Mouse (Mus musculus): ENCODE data around the gene Clp1.

Gene Clp1

DNA sequence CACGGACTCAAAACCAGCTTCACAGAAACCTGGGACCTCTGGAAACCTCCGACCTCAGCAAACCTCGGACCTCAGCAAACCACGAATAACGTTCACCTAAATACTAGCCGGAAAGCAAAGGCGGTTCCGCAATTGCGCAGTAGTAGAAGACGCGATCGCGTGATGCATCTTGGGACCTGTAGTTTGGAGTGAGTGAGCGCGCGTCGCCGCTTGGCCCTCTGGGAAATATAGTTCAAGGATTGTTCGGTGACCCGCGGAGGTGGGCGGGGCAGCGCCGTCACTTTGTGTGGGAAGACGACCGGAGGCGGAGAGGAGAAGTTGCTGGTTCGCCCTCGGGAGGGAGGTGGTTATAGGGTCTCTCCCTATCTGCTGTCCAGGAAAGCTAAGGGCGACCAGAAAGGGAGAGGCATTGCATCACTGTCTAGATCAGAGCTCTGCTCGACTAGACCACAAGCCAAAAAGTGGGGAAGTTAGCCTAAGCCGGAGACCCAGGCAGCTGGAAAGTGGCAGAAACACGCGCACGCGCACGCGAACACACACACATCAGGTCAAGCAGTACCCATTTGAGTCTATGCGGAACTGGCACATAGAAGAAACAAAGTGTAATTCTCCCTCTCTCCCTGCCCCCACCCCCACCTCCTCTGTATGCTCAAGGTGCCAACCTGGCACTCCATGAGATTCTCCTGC lies at the start of gene Clp1:
TSS of gene Clp1 (minus strand) at position 179 of the 687 bp plus-strand sequence.
- peak; percentile 88 to 94 for DNase-seq (ENCODE audit: low spot score in 2 of 2)

DNA sequence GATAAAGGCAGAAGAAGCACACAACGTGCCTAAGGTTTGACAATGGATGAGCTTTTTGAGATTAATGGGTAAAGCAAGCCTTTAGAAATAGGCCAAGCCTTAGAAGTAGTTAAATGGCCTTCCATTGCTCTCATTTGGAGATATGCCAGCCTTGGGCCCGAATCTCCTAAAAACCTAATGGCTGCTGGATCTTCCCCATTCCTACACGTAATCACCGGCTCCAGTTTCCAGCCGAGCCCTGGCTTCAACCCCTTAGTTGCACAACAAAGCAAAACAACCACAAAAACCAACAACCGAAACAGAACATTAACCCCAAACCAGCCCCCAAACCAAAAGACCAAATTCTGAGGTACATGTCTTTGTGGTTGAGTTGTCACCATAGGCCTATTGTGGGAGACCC lies 48.5 kb upstream of the Clp1 start:
- DNase-seq (ENCODE audit: low spot score in 2 of 2): peak in 1 of 2 experiments; percentile 27

DNA sequence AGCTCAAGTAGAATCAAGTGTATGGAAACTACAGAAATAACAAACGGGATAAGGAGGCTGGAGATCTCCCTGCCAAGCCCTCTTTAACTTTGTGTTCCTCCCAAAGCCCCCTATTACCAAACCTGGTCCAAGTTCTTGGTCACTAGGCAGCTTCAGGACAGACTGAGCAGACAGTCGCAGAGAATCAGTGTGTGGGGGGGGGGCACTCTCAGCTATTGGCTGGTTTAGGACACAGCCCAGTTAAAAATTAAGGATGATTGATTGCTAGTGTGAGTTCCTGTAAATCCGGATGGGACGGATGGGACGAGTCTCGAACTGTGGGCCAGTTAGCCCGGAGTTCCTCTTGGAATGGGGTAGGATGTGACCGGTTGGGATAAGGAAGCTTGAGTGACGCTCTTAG lies 48.1 kb upstream of the Clp1 start, which contains the start of gene Serping1:
TSS of gene Serping1 (minus strand) at position 204 of the 400 bp plus-strand sequence.
- no peak for DNase-seq (ENCODE audit: low spot score in 2 of 2)

GRCm38 (mm10) chr2:84774751-84775150 lies 47.6 kb upstream of the Clp1 start:
- DNase-seq (ENCODE audit: low spot score in 2 of 2): peak; percentile 33 to 85

GRCm38 (mm10) chr2:84773195-84773594 lies 46.0 kb upstream of the Clp1 start:
- DNase-seq (ENCODE audit: low spot score in 2 of 2): no peak

- no peak for DNase-seq (ENCODE audit: low spot score in 2 of 2)
Measured at GRCm38 (mm10) chr2:84772454-84772853, 45.3 kb upstream of the Clp1 start.

GRCm38 (mm10) chr2:84770501-84770900 lies 43.4 kb upstream of the Clp1 start:
- DNase-seq (ENCODE audit: low spot score in 2 of 2): peak in 1 of 2 experiments; percentile 33

DNA sequence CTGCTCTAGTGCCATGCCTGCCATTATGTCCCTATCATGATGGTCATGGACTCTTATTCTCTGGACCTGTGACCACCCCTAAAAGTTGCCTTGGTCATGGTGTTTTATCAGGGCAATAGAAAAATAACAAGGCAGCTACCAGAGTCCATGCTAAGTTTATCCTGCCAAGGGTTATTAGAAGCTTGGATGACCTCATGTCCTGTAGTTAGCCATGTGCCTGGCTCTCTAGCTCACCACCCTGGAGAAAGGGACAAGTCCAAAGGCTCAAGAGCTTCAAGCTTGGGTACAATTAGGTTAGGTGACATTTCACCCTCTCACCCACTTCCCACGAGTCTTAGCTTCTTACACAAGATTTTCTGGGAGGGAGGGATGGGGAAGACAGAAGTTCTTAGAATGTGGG lies 35.7 kb upstream of the Clp1 start:
- DNase-seq (ENCODE audit: low spot score in 2 of 2): no peak

DNA sequence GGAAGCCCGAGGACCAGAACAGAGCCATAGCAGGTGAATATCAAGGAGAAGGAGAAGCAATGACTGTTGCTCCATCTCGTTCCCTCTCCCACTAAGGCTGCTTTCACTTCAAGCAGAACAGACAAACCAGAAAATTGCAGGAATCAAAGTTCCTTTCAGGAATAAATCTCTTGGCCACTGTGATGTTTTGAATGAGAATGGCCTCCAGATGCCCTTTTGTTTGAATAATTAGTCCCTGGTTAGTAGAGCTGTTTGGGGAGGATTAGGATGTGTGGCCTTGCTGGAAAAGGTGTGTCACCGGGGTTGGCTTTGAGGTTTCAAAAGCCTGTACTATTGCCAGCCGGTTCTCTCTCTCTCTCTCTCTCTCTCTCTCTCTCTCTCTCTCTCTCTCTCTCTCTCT lies 35.1 kb upstream of the Clp1 start:
- DNase-seq (ENCODE audit: low spot score in 2 of 2): no peak

GRCm38 (mm10) chr2:84761840-84762239 lies 34.7 kb upstream of the Clp1 start:
- DNase-seq (ENCODE audit: low spot score in 2 of 2): no peak

DNA sequence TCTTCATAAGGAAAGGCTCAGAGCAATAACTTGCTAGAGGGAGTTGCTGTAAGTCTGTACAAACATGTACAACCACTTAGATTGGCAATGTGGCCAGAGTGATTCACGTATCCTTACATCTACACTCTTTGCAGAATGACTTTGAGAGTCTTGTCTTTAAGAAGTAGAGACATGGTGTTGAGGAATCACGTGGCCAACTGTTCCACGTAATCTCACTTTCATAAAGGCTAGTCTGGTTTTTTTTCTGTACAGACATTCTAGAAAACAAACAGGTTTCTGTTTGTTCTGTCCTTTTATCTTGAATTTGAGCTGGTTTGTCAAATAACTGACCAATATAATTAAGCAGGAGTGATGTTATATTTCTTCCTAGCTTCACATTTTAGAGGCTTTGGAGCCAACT lies 34.2 kb upstream of the Clp1 start:
- no peak for DNase-seq (ENCODE audit: low spot score in 2 of 2)

DNA sequence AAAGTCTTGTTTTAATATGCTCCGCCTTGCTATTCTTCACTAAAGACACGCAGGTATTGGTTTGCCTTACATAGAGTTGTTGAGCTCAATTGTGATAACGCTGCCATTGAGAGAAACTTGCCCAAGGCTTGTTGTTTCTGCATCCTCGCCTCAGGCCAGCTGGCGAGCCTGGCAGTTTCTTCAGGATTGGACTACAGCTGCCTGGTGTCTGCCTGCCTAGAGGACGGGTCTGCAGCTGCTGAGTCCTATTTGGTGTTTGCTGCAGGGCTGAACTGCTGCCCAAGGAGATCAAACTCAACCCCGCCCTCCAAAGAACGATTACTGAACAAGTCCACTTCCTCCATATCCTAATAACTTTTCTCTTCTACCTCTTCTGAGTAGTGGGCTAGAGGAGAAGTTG lies 33.6 kb upstream of the Clp1 start:
- no peak for DNase-seq (ENCODE audit: low spot score in 2 of 2)

GRCm38 (mm10) chr2:84758542-84759127 lies 31.5 kb upstream of the Clp1 start:
- DNase-seq (ENCODE audit: low spot score in 2 of 2): no peak

DNA sequence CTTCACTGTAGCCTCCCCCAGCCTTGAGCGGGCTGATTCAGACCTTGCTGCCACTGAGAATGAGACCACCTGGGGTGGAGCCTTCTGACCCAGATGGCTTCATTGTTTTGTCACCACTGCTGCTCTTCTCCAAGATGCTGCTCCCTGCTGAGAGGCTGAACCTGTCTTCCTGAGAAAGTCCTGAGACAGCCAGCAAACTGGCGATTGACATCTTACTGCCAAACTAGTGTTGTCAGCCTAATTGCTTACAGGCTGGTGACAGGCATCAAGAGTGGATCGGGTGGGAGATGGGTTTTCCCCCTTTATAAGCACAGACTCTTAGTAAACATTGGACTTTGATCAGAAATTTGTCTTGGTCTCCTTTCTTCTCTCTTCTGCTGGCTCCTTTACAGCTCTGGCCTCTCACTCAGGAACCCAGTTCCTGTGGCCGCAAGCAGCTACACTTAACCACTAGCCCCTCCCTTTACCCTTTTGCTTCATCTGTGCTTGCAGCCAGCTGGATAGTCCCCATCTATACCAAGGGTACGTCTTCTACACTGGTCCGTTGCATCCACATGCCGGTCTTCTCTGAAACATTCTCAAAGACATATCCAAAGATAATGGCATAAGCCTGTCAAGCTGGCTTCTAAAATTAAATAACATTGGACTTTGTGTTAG lies 30.0 kb upstream of the Clp1 start:
- no peak for DNase-seq (ENCODE audit: low spot score in 2 of 2)

DNA sequence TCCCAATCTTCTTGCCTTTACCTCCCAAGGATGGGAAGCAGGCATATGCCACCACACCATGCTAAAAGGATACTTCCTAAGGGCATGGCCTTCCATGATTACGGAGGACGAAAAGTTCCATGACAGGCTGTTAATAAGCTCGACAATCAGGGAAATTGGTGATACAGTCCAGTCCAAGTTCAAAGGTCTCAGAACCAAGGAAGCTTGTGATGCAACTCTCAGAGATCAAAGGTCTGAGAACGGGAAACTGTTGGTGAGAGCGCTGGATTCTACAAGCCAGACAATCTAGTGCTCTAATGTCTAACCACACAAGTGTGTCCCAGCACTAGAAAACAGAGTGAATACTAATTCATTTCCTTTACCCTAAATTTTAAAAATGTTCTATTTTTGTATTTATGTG lies 29.1 kb upstream of the Clp1 start:
- DNase-seq (ENCODE audit: low spot score in 2 of 2): no peak

DNA sequence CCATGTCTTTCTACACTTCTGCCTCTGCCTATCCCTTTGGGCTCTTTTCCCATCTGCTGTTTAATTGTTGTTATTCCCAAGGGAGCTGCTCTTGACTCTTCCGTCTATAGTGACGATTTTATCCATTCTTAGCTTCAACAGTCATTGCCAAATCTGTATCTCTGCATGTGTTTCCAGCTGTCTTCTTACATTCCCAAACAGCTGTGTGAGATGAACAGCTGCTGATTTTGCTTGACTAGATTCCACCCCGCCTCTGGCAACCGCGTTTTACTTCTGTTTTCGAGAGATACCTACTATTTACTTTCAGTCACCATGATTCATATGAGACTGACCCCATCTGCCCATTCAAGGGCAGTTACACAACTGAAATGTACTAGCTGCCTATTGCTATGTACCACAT lies 23.0 kb upstream of the Clp1 start:
- DNase-seq (ENCODE audit: low spot score in 2 of 2): no peak

GRCm38 (mm10) chr2:84744126-84744525 lies 17.0 kb upstream of the Clp1 start:
- DNase-seq (ENCODE audit: low spot score in 2 of 2): no peak

DNA sequence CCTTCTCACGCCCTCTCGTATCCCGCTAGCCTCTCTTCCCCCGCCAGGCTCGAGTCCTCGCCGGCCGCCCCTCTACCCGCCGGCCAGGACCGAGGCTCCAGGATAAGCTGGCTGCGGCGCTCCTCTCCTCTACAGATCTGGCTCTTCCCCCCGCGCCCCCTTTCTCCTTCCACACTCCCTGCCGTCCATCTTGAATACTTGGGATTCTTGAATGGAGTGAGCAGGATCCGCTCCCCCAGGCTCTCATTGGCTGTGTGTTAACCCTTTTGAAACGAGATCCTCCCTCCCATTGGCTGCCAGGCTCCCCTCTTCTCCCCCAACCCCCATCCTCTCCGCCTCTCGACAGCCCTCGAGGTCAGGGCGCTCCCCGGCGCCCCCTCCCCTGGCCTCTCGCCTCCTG lies 16.4 kb upstream of the Clp1 start, which contains the start of gene Gm19426:
TSS of gene Gm19426 (minus strand) at position 95 of the 400 bp plus-strand sequence.
- DNase-seq (ENCODE audit: low spot score in 2 of 2): peak in 1 of 2 experiments; percentile 34

DNA sequence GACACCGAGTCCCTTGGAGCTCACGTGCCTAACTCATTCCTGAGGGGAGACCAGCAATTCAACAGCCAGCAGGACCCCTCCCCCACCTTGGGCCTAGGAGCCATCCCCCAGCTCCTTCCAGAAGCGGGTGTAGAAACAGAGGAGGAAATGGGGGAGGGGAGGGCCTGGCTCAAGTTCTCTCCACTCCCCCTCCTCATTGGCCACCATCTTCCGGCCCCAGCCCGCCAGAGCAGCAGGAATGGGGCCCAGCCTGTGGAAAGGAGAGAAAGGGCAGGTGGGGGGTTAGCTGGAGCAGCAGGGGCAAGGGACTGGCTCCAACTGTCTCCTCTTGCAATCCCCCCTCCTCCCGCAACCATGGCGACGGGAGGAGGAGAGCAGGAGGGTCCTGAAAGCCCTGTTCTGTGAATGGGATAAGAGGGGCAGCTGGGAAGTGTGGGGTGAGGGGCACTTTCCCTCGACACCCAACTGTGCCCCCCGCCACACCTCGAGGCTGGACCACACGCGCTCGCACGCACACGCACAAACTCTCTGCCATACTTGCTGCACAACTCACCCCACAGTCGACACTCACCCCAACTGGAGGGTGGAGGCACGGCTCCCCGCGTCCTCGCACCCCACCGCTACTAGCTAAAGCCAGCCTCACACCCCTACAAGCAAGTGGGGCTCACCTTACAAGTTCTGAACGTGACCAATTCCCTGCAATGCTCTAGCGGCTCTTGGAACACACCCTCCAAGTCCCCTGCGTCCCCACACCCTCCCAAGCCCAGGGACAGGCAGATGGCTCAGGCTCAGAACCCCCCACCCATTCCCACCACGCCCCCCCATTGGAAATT lies 15.5 kb upstream of the Clp1 start:
- no peak for DNase-seq (ENCODE audit: low spot score in 2 of 2)

DNA sequence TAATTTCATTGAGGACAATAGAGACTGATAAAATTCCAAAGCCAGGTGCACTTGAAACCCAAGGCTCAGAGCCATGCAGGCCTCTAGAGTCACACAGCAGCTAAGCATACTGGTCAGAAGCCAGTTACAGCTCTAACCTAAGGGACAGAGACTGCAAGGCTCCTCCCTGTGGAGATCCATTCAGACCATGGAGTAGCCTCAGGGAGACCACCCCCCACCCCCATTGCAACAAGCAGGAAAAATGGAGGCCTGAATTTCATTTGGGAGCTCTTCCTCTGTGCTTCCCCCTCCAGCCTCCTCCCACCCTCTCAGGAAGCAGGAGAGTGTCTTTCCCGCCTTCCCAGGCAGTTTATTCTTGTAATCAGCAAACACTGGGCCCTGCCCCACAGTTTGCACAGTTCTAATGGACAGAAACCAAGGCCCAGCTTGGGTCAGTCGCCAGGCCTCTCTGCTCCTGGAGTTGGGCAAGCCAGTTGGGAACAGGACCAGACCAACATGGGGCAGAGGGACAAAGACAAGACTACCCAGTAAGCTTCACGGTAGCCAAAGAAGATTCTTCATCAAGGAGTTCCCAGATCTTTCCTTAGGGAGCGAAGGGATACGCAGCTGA lies 14.8 kb upstream of the Clp1 start:
- no peak for DNase-seq (ENCODE audit: low spot score in 2 of 2)

DNA sequence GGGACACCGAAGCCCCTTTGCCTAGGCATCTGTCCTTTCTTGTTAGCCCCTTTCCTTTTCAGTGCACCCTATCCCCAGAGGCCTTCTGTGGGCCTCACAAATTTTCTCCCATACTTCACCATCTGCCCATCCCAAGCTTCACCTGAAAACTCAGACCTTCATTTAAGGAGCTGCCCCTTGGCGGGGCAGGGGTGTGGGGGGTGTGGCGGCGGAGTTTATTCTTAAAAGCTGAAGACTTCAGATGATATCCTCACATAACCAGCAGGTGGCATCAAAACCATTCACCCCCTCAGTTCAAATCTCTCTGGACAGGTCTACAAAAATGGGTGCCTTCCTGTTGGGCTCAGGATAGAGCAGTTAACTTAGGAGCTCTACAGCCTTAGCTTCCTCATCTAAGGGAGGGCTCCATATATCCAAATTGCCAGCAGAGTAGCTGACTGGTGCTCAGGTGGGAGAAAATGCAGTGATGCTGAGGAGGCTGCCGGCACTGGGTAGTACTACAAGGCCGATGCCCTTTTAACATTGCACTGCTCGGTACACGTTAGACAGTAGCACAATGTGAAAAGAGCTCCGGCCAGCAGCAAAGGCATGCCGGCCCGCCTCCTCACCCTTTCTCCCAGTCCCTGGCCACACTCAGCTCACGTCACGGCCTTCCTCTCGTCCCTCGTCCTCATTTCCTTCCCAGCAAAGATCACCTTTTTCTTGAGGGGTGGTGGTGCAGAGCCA lies 13.6 kb upstream of the Clp1 start:
- no peak for DNase-seq (ENCODE audit: low spot score in 2 of 2)
